Mouse (Mus musculus): Measurements from ENCODE around the gene Gm10320. TPM values are rescaled to one million over a fixed set of nuclear protein-coding genes. Genes with fewer than 3 reads are reported as not detected.
A peak's percentile ranks its signal among the peaks of the same experiment; 100 is the strongest.

Gene Gm10320
- polyA plus RNA-seq, 1 experiment from 2014 or later, result 1.9 TPM

- ATAC-seq (replicated peaks; ENCODE audit: low FRiP score), result no peak
- Histone ChIP-seq H3K27ac (ENCODE audit: low read depth, low read length) (no peak overlapping the region), H3K4me2 (no peak overlapping the region), H3K36me3 (ENCODE audit: control insufficient read depth, insufficient read depth, low read length) (no peaks in the 10 kb centered on the region), H3K27me3 (replicated peaks; ENCODE audit: control insufficient read depth, insufficient read depth, low read length) (peaks cover 2% of the 10 kb centered on the region; the same call in 1 of the 2 replicates), H3K9ac (ENCODE audit: low read depth, low read length) (no peak overlapping the region), H3K4me3 (ENCODE audit: low read depth, low read length) (no peak overlapping the region), H3K9me3 (ENCODE audit: control insufficient read depth, low read length) (no peaks in the 10 kb centered on the region), H3K4me1 (replicated peaks; ENCODE audit: control insufficient read depth, insufficient read depth, low read length) (no peaks in the 10 kb centered on the region; the same call in 1 of the 2 replicates)
- 87% methylated on average over 9 of the region's 9 CpGs for WGBS
- no peak for DNase-seq (ENCODE audit: low spot score)
These were observed 40.2 kb upstream of the Gm10320 start for GRCm38 (mm10) chr13:98531976-98532375.

GRCm38 (mm10) chr13:98531306-98531705, 39.5 kb upstream of the Gm10320 start:
- no peak overlapping the region for H3K9ac ChIP-seq (ENCODE audit: low read depth, low read length)
- H3K4me2 ChIP-seq, result no peak overlapping the region
- H3K9me3 ChIP-seq (ENCODE audit: control insufficient read depth, low read length), result no peaks in the 10 kb centered on the region
- no peak for DNase-seq (ENCODE audit: low spot score)
- no peak overlapping the region for H3K27ac ChIP-seq (ENCODE audit: low read depth, low read length)
- 66% methylated on average over 3 of the region's 3 CpGs for WGBS
- H3K4me3 ChIP-seq (ENCODE audit: low read depth, low read length), result no peak overlapping the region
- no peaks in the 10 kb centered on the region; the same call in 1 of the 2 replicates for H3K4me1 ChIP-seq (replicated peaks; ENCODE audit: control insufficient read depth, insufficient read depth, low read length)
- H3K27me3 ChIP-seq (replicated peaks; ENCODE audit: control insufficient read depth, insufficient read depth, low read length), result peaks cover 2% of the 10 kb centered on the region; the same call in 1 of the 2 replicates
- no peak for ATAC-seq (replicated peaks; ENCODE audit: low FRiP score)
- no peaks in the 10 kb centered on the region for H3K36me3 ChIP-seq (ENCODE audit: control insufficient read depth, insufficient read depth, low read length)

GRCm38 (mm10) chr13:98523719-98524316, 32.0 kb upstream of the Gm10320 start:
- H3K4me1 ChIP-seq (replicated peaks; ENCODE audit: control insufficient read depth, insufficient read depth, low read length), result no peaks in the 10 kb centered on the region
- H3K27ac ChIP-seq (ENCODE audit: low read depth, low read length), result no peak overlapping the region
- no peaks in the 10 kb centered on the region for H3K36me3 ChIP-seq (ENCODE audit: control insufficient read depth, insufficient read depth, low read length)
- H3K4me2 ChIP-seq, result no peak overlapping the region
- WGBS, result 75% methylated on average over 6 of the region's 6 CpGs
- no peaks in the 10 kb centered on the region; the same call in 1 of the 2 replicates for H3K9me3 ChIP-seq (ENCODE audit: control insufficient read depth, low read length)
- ATAC-seq (replicated peaks; ENCODE audit: low FRiP score) (no peak), DNase-seq (ENCODE audit: low spot score) (peak; percentile 17)
- no peaks in the 10 kb centered on the region; the same call in 1 of the 2 replicates for H3K27me3 ChIP-seq (replicated peaks; ENCODE audit: control insufficient read depth, insufficient read depth, low read length)
- no peak overlapping the region for H3K4me3 ChIP-seq (ENCODE audit: low read depth, low read length)
- no peak overlapping the region for H3K9ac ChIP-seq (ENCODE audit: low read depth, low read length)

- Histone ChIP-seq H3K4me2 (no peak overlapping the region), H3K4me1 (replicated peaks; ENCODE audit: control insufficient read depth, insufficient read depth, low read length) (no peaks in the 10 kb centered on the region), H3K36me3 (ENCODE audit: control insufficient read depth, insufficient read depth, low read length) (no peaks in the 10 kb centered on the region), H3K9me3 (ENCODE audit: control insufficient read depth, low read length) (no peaks in the 10 kb centered on the region; the same call in 1 of the 2 replicates), H3K27me3 (replicated peaks; ENCODE audit: control insufficient read depth, insufficient read depth, low read length) (no peaks in the 10 kb centered on the region; the same call in 1 of the 2 replicates), H3K4me3 (ENCODE audit: low read depth, low read length) (no peak overlapping the region), H3K9ac (ENCODE audit: low read depth, low read length) (no peak overlapping the region), H3K27ac (ENCODE audit: low read depth, low read length) (no peak overlapping the region)
- WGBS, result 36% methylated on average over 11 of the region's 11 CpGs
- DNase-seq (ENCODE audit: low spot score) (peak; percentile 31), ATAC-seq (replicated peaks; ENCODE audit: low FRiP score) (no peak)
These were observed 26.5 kb upstream of the Gm10320 start for GRCm38 (mm10) chr13:98518341-98518740.

- Histone ChIP-seq H3K4me1 (replicated peaks; ENCODE audit: control insufficient read depth, insufficient read depth, low read length) (no peaks in the 10 kb centered on the region), H3K27ac (ENCODE audit: low read depth, low read length) (no peak overlapping the region), H3K36me3 (ENCODE audit: control insufficient read depth, insufficient read depth, low read length) (no peaks in the 10 kb centered on the region), H3K4me3 (ENCODE audit: low read depth, low read length) (no peak overlapping the region), H3K4me2 (no peak overlapping the region), H3K9me3 (ENCODE audit: control insufficient read depth, low read length) (no peaks in the 10 kb centered on the region; the same call in 1 of the 2 replicates), H3K9ac (ENCODE audit: low read depth, low read length) (no peak overlapping the region), H3K27me3 (replicated peaks; ENCODE audit: control insufficient read depth, insufficient read depth, low read length) (no peaks in the 10 kb centered on the region; the same call in 1 of the 2 replicates)
- 52% methylated on average over 5 of the region's 5 CpGs for WGBS
- DNase-seq (ENCODE audit: low spot score) (peak; percentile 29), ATAC-seq (replicated peaks; ENCODE audit: low FRiP score) (no peak)
These were observed 25.9 kb upstream of the Gm10320 start for GRCm38 (mm10) chr13:98517666-98518065.

GRCm38 (mm10) chr13:98516985-98517384, 25.2 kb upstream of the Gm10320 start:
- H3K9me3 ChIP-seq (ENCODE audit: control insufficient read depth, low read length), result no peaks in the 10 kb centered on the region
- no peak overlapping the region for H3K27ac ChIP-seq (ENCODE audit: low read depth, low read length)
- no peak overlapping the region for H3K4me2 ChIP-seq
- no peak overlapping the region for H3K4me3 ChIP-seq (ENCODE audit: low read depth, low read length)
- DNase-seq (ENCODE audit: low spot score), result peak; percentile 17
- no peaks in the 10 kb centered on the region for H3K36me3 ChIP-seq (ENCODE audit: control insufficient read depth, insufficient read depth, low read length)
- H3K27me3 ChIP-seq (replicated peaks; ENCODE audit: control insufficient read depth, insufficient read depth, low read length), result no peaks in the 10 kb centered on the region; the same call in 1 of the 2 replicates
- no peak for ATAC-seq (replicated peaks; ENCODE audit: low FRiP score)
- no peaks in the 10 kb centered on the region for H3K4me1 ChIP-seq (replicated peaks; ENCODE audit: control insufficient read depth, insufficient read depth, low read length)
- no peak overlapping the region for H3K9ac ChIP-seq (ENCODE audit: low read depth, low read length)
- WGBS, result 79% methylated on average over 4 of the region's 4 CpGs

GRCm38 (mm10) chr13:98512066-98512465, 20.3 kb upstream of the Gm10320 start:
- DNase-seq (ENCODE audit: low spot score), result no peak
- Histone ChIP-seq H3K27me3 (replicated peaks; ENCODE audit: control insufficient read depth, insufficient read depth, low read length) (peaks cover 18% of the 10 kb centered on the region), H3K36me3 (ENCODE audit: control insufficient read depth, insufficient read depth, low read length) (no peaks in the 10 kb centered on the region), H3K27ac (ENCODE audit: low read depth, low read length) (no peak overlapping the region), H3K4me2 (no peak overlapping the region), H3K4me3 (ENCODE audit: low read depth, low read length) (no peak overlapping the region), H3K4me1 (replicated peaks; ENCODE audit: control insufficient read depth, insufficient read depth, low read length) (no peaks in the 10 kb centered on the region), H3K9ac (ENCODE audit: low read depth, low read length) (no peak overlapping the region), H3K9me3 (ENCODE audit: control insufficient read depth, low read length) (no peaks in the 10 kb centered on the region)
- no peak for ATAC-seq (replicated peaks; ENCODE audit: low FRiP score)
- WGBS, result 60% methylated on average over 4 of the region's 4 CpGs

GRCm38 (mm10) chr13:98507656-98508055, 15.9 kb upstream of the Gm10320 start:
- Histone ChIP-seq H3K36me3 (ENCODE audit: control insufficient read depth, insufficient read depth, low read length) (no peaks in the 10 kb centered on the region), H3K9ac (ENCODE audit: low read depth, low read length) (no peak overlapping the region), H3K4me2 (no peak overlapping the region), H3K27me3 (replicated peaks; ENCODE audit: control insufficient read depth, insufficient read depth, low read length) (peaks cover 63% of the 10 kb centered on the region), H3K9me3 (ENCODE audit: control insufficient read depth, low read length) (no peaks in the 10 kb centered on the region), H3K4me1 (replicated peaks; ENCODE audit: control insufficient read depth, insufficient read depth, low read length) (0 out of 2 replicates have a peak, but pooled peaks cover 3% of the 10 kb centered on the region), H3K4me3 (ENCODE audit: low read depth, low read length) (no peak overlapping the region), H3K27ac (ENCODE audit: low read depth, low read length) (no peak overlapping the region)
- ATAC-seq (replicated peaks; ENCODE audit: low FRiP score), result no peak
- no peak for DNase-seq (ENCODE audit: low spot score)
- 48% methylated on average over 2 of the region's 2 CpGs for WGBS

- DNase-seq (ENCODE audit: low spot score) (no peak), ATAC-seq (replicated peaks; ENCODE audit: low FRiP score) (no peak)
- Histone ChIP-seq H3K4me2 (no peak overlapping the region), H3K27ac (ENCODE audit: low read depth, low read length) (no peak overlapping the region), H3K4me3 (ENCODE audit: low read depth, low read length) (no peak overlapping the region), H3K36me3 (ENCODE audit: control insufficient read depth, insufficient read depth, low read length) (no peaks in the 10 kb centered on the region), H3K9ac (ENCODE audit: low read depth, low read length) (no peak overlapping the region), H3K9me3 (ENCODE audit: control insufficient read depth, low read length) (no peaks in the 10 kb centered on the region), H3K4me1 (replicated peaks; ENCODE audit: control insufficient read depth, insufficient read depth, low read length) (0 out of 2 replicates have a peak, but pooled peaks cover 3% of the 10 kb centered on the region), H3K27me3 (replicated peaks; ENCODE audit: control insufficient read depth, insufficient read depth, low read length) (peaks cover 74% of the 10 kb centered on the region)
- 13% methylated on average over 4 of the region's 4 CpGs for WGBS
These were observed 14.7 kb upstream of the Gm10320 start for GRCm38 (mm10) chr13:98506496-98506895.

Measured in liver, embryonic 11.5 days (tissue).